Mouse (Mus musculus): ENCODE data around the gene Ube2f. TPM values are rescaled to one million over a fixed set of nuclear protein-coding genes. Genes with fewer than 3 reads are reported as not detected.

Ube2f gene
- polyA plus RNA-seq, 1 experiment from 2014 or later: 73.8 TPM

GRCm38 (mm10) chr1:91239800-91240199 lies 10.3 kb upstream of the Ube2f start:
- Histone ChIP-seq H3K27ac (no peak overlapping the region), H3K4me1 (no peaks in the 10 kb centered on the region), H3K9ac (no peak overlapping the region), H3K4me3 (no peak overlapping the region), H3K27me3 (no peaks in the 10 kb centered on the region), H3K36me3 (no peaks in the 10 kb centered on the region), H3K9me3 (no peaks in the 10 kb centered on the region), H3K4me2 (no peak overlapping the region)
- no peak for ATAC-seq (ENCODE audit: insufficient number of reproducible peaks, insufficient read depth, low FRiP score, low TSS enrichment, low read depth)
- WGBS: 76% methylated on average over 1 of the region's 1 CpGs

DNA sequence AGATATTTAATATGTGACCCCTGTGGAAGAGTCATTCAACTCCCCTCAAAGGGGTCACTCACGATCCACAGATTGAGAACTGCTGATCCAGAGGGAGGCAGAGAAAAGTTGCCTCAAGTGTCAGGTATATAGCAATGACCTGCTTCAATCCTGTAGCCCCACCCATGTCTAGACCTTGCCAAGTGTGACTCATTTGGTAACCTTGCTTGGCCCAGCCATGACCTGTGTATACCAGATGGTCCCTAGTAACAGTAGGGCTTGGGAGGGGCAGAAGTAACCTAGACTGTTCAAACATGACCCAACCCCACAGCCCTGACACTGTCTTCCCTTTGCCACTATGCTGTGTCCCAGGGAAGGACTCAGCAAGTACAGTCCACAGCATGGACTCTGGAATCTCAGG lies 9.4 kb upstream of the Ube2f start:
- no peak for ATAC-seq (ENCODE audit: insufficient number of reproducible peaks, insufficient read depth, low FRiP score, low TSS enrichment, low read depth)
- Histone ChIP-seq H3K9ac (no peak overlapping the region), H3K4me2 (no peak overlapping the region), H3K4me3 (no peak overlapping the region), H3K27me3 (no peaks in the 10 kb centered on the region), H3K9me3 (no peaks in the 10 kb centered on the region), H3K27ac (no peak overlapping the region), H3K36me3 (no peaks in the 10 kb centered on the region), H3K4me1 (no peaks in the 10 kb centered on the region)
- 85% methylated on average over 1 of the region's 1 CpGs for WGBS

- WGBS: 74% methylated on average over 4 of the region's 4 CpGs
- Histone ChIP-seq H3K4me3 (no peak overlapping the region), H3K27ac (no peak overlapping the region), H3K4me1 (no peaks in the 10 kb centered on the region), H3K27me3 (no peaks in the 10 kb centered on the region), H3K36me3 (no peaks in the 10 kb centered on the region), H3K9ac (no peak overlapping the region), H3K4me2 (no peak overlapping the region), H3K9me3 (no peaks in the 10 kb centered on the region)
- ATAC-seq (ENCODE audit: insufficient number of reproducible peaks, insufficient read depth, low FRiP score, low TSS enrichment, low read depth): no peak
These were observed 8.9 kb upstream of the Ube2f start for GRCm38 (mm10) chr1:91241249-91241648.

DNA sequence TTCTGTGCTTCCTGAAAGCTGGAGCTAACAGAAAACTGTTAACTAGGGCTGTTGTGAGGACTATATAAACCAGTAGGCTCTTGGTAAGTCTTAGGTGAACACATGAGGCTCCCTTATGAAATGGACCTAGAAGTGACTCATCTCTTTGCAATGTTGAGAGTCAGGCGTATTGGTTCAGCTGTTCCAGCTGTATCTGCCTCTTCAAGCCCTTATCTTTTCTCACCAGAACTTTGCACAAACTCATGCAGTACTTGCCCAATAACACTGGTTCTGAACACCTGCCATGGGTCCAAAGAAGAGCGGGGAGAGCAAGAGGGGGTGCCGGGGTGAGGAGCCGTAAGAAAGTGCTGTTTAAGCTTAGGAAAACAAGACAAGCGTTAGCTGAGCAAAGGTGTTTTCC lies 1.9 kb upstream of the Ube2f start:
- no peaks in the 10 kb centered on the region for H3K27me3 ChIP-seq
- WGBS: 87% methylated on average over 5 of the region's 5 CpGs
- no peak overlapping the region for H3K4me3 ChIP-seq
- H3K4me2 ChIP-seq: no peak overlapping the region
- H3K36me3 ChIP-seq: no peaks in the 10 kb centered on the region
- ATAC-seq (ENCODE audit: insufficient number of reproducible peaks, insufficient read depth, low FRiP score, low TSS enrichment, low read depth): no peak
- H3K9ac ChIP-seq: no peak overlapping the region
- no peak overlapping the region for H3K27ac ChIP-seq
- H3K9me3 ChIP-seq: no peaks in the 10 kb centered on the region
- peaks cover 28% of the 10 kb centered on the region for H3K4me1 ChIP-seq

- no peak for ATAC-seq (ENCODE audit: insufficient number of reproducible peaks, insufficient read depth, low FRiP score, low TSS enrichment, low read depth)
- H3K27ac ChIP-seq: no peak overlapping the region
- H3K4me3 ChIP-seq: no peak overlapping the region
- H3K4me1 ChIP-seq: peaks cover 33% of the 10 kb centered on the region
- no peaks in the 10 kb centered on the region for H3K27me3 ChIP-seq
- peak overlapping the region; percentile 70 for H3K4me2 ChIP-seq
- no peak overlapping the region for H3K9ac ChIP-seq
- 42% methylated on average over 4 of the region's 4 CpGs for WGBS
- H3K36me3 ChIP-seq: no peaks in the 10 kb centered on the region
- no peaks in the 10 kb centered on the region for H3K9me3 ChIP-seq
These were observed 1.1 kb upstream of the Ube2f start for GRCm38 (mm10) chr1:91248970-91249369.

GRCm38 (mm10) chr1:91250415-91251147 lies 477 bp downstream of the Ube2f start:
- 2% methylated on average over 39 of the region's 70 CpGs for WGBS
- H3K36me3 ChIP-seq: 0 out of 2 replicates have a peak, but pooled peaks cover 3% of the 10 kb centered on the region
- H3K27ac ChIP-seq: peak overlapping the region; percentile 88
- H3K4me3 ChIP-seq: peak overlapping the region; percentile 100
- H3K9me3 ChIP-seq: no peaks in the 10 kb centered on the region
- H3K9ac ChIP-seq: peak overlapping the region; percentile 97
- H3K4me2 ChIP-seq: peak overlapping the region; percentile 70
- H3K4me1 ChIP-seq: peaks cover 33% of the 10 kb centered on the region
- H3K27me3 ChIP-seq: no peaks in the 10 kb centered on the region
- no peak for ATAC-seq (ENCODE audit: insufficient number of reproducible peaks, insufficient read depth, low FRiP score, low TSS enrichment, low read depth)

GRCm38 (mm10) chr1:91251148-91251650 lies 1.1 kb downstream of the Ube2f start:
- Histone ChIP-seq H3K27me3 (no peaks in the 10 kb centered on the region), H3K4me2 (peak overlapping the region; percentile 70), H3K27ac (no peak overlapping the region), H3K9me3 (no peaks in the 10 kb centered on the region), H3K4me3 (peak overlapping the region; percentile 100), H3K4me1 (peaks cover 33% of the 10 kb centered on the region), H3K9ac (peak overlapping the region; percentile 97), H3K36me3 (0 out of 2 replicates have a peak, but pooled peaks cover 3% of the 10 kb centered on the region)
- WGBS: 48% methylated on average over 5 of the region's 5 CpGs
- ATAC-seq (ENCODE audit: insufficient number of reproducible peaks, insufficient read depth, low FRiP score, low TSS enrichment, low read depth): no peak

DNA sequence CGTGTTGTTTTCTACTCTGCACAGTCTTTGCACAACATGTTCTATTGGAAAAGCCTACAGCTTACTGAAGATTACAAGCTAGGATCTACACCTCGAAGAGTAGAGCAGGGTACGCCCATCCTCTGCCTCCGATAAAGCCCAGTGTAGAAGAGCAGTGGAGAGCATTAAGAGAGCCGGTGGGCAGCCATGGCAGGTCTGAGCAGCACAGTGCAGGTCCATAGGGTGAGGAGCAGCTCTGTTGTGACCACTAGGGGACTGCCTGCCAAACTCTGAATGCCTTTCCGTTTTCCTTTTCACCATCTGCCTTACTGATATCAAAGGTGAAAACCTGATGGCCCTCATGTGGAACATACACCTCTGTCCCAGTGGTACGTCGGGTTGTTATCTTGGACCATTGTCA lies 1.8 kb downstream of the Ube2f start:
- ATAC-seq (ENCODE audit: insufficient number of reproducible peaks, insufficient read depth, low FRiP score, low TSS enrichment, low read depth): no peak
- 61% methylated on average over 8 of the region's 8 CpGs for WGBS
- Histone ChIP-seq H3K9ac (0 out of 2 replicates have a peak overlapping the region, but pooled peaks have one; percentile 32), H3K4me1 (peaks cover 33% of the 10 kb centered on the region), H3K27me3 (no peaks in the 10 kb centered on the region), H3K4me2 (peak overlapping the region; percentile 70), H3K36me3 (0 out of 2 replicates have a peak, but pooled peaks cover 3% of the 10 kb centered on the region), H3K27ac (no peak overlapping the region), H3K4me3 (0 out of 2 replicates have a peak overlapping the region, but pooled peaks have one; percentile 100), H3K9me3 (no peaks in the 10 kb centered on the region)

DNA sequence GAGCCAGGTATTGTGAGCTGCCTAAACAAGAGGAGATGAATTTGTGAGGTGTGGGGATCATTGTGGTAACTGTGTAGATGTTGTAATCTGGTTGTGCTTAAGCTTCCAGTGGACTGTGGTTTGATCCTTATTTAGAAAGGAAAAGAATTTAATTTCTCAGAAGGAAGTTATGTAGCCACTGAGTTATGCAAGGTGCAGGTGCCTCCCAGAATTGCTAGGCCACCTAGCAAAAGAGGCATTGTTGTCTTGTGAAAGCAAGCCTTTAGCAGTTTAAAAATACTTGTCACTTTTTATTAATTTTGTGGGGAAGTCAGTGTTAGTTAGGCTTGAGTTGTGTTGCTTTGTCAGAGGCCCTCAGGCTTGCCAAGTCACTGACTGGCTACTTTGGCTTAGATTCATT lies 7.8 kb downstream of the Ube2f start:
- no peak overlapping the region for H3K27ac ChIP-seq
- ATAC-seq (ENCODE audit: insufficient number of reproducible peaks, insufficient read depth, low FRiP score, low TSS enrichment, low read depth): no peak
- H3K4me3 ChIP-seq: no peak overlapping the region
- H3K4me2 ChIP-seq: no peak overlapping the region
- no peaks in the 10 kb centered on the region for H3K9me3 ChIP-seq
- H3K4me1 ChIP-seq: 0 out of 2 replicates have a peak, but pooled peaks cover 5% of the 10 kb centered on the region
- H3K27me3 ChIP-seq: no peaks in the 10 kb centered on the region
- H3K36me3 ChIP-seq: 0 out of 2 replicates have a peak, but pooled peaks cover 8% of the 10 kb centered on the region
- H3K9ac ChIP-seq: no peak overlapping the region

- no peaks in the 10 kb centered on the region for H3K27me3 ChIP-seq
- no peak overlapping the region for H3K4me2 ChIP-seq
- WGBS: 92% methylated on average over 5 of the region's 5 CpGs
- no peak for ATAC-seq (ENCODE audit: insufficient number of reproducible peaks, insufficient read depth, low FRiP score, low TSS enrichment, low read depth)
- no peak overlapping the region for H3K4me3 ChIP-seq
- 0 out of 2 replicates have a peak, but pooled peaks cover 5% of the 10 kb centered on the region for H3K36me3 ChIP-seq
- no peak overlapping the region for H3K27ac ChIP-seq
- H3K9me3 ChIP-seq: no peaks in the 10 kb centered on the region
- H3K4me1 ChIP-seq: no peaks in the 10 kb centered on the region
- no peak overlapping the region for H3K9ac ChIP-seq
These were observed 9.7 kb downstream of the Ube2f start for GRCm38 (mm10) chr1:91259794-91260193.

DNA sequence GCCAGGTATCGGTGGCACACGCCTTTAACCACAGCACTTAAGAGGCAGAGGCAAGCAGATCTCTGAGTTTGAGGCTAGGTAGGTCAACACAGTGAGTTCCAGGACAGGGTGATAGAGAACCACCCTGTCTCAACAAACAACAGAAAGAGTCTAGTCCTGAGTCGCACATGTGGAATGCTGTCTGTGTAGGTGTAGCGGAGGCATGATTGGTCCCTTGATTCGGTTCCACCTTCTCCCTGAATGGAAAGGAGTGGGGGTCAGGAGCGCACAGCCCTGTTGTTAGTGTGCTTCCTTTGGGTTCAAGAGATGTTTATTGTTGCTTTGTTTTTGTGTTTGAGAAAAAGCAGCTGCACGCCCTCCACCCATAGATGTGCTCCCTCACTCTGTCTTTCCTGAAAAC lies 12.4 kb downstream of the Ube2f start:
- H3K36me3 ChIP-seq: peaks cover 12% of the 10 kb centered on the region
- no peaks in the 10 kb centered on the region for H3K4me1 ChIP-seq
- no peak overlapping the region for H3K9ac ChIP-seq
- H3K9me3 ChIP-seq: no peaks in the 10 kb centered on the region
- no peak overlapping the region for H3K27ac ChIP-seq
- WGBS: 92% methylated on average over 7 of the region's 7 CpGs
- H3K4me3 ChIP-seq: no peak overlapping the region
- H3K27me3 ChIP-seq: no peaks in the 10 kb centered on the region
- ATAC-seq (ENCODE audit: insufficient number of reproducible peaks, insufficient read depth, low FRiP score, low TSS enrichment, low read depth): no peak
- H3K4me2 ChIP-seq: no peak overlapping the region

DNA sequence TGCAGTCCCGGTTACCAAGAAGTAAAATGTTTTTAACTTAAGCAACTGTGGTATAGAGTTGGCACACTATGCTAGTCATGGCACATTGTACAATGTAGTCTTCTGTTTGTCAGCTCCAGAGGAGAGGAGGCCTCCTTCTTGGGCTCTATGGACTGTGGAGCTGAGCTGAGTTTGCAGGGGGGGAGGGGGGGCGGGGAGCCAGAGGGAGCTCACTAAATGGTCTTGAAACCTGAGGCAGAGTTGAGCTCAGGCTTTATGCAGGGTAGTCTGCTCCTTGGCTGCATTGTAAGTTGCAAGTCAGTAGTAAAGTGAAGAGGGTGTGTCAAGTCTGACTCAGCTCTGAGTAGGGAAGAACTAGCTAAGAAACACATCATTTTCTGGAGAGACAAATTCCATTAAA lies 22.2 kb downstream of the Ube2f start:
- H3K27ac ChIP-seq: no peak overlapping the region; the same call in 1 of the 2 replicates

More for the DNA sequence above, 22.2 kb downstream of the Ube2f start:
- no peak for ATAC-seq (ENCODE audit: insufficient number of reproducible peaks, insufficient read depth, low FRiP score, low TSS enrichment, low read depth)
- Histone ChIP-seq H3K9me3 (no peaks in the 10 kb centered on the region), H3K9ac (no peak overlapping the region), H3K4me2 (no peak overlapping the region), H3K4me1 (no peaks in the 10 kb centered on the region), H3K4me3 (no peak overlapping the region), H3K36me3 (peaks cover 19% of the 10 kb centered on the region), H3K27me3 (no peaks in the 10 kb centered on the region)
- WGBS: 78% methylated on average over 2 of the region's 2 CpGs

Data from embryonic facial prominence, embryonic 13.5 days (tissue).